Mouse (Mus musculus) small intestine, adult 2 months (tissue): ENCODE measurements around the gene Ptprq. TPM values are rescaled to one million over a fixed set of nuclear protein-coding genes. Genes with fewer than 3 reads are reported as not detected.

Experiments used
- H3K27ac ChIP-seq: fragments of 200-500 bp; 2 replicates; pipeline ENCODE4 v1.5.1; 2012; ENCODE audit warnings: low read depth, low read length, control low read depth, inconsistent platforms; ENCODE audit not compliant: insufficient read depth
- H3K27me3 ChIP-seq: fragments of 200-500 bp; 2 replicates; pipeline ENCODE4 v1.6.1; 2012; ENCODE audit warnings: mild to moderate bottlenecking, moderate library complexity, low read length, inconsistent platforms; ENCODE audit not compliant: control insufficient read depth, insufficient read depth
- H3K36me3 ChIP-seq: fragments of 200-500 bp; 2 replicates; pipeline ENCODE4 v1.6.1; 2012; ENCODE audit warnings: mild to moderate bottlenecking, low read length, control low read depth, inconsistent platforms; ENCODE audit not compliant: control insufficient read depth, insufficient read depth
- H3K4me1 ChIP-seq: fragments of 200-500 bp; 2 replicates; pipeline ENCODE4 v1.6.1; 2012; ENCODE audit warnings: low read length, inconsistent platforms, mixed read lengths; ENCODE audit not compliant: control insufficient read depth, insufficient read depth, insufficient read length
- H3K4me3 ChIP-seq: fragments of 200-500 bp; 2 replicates; pipeline ENCODE4 v1.5.1; 2012; ENCODE audit warnings: low read depth, mild to moderate bottlenecking, control low read depth, inconsistent platforms, low read length, moderate library complexity
- CTCF ChIP-seq: fragments of 200-500 bp; IDR thresholded peaks from 2 replicates; pipeline ENCODE4 v1.5.1; 2012; ENCODE audit warnings: low read depth, mild to moderate bottlenecking, control low read depth, inconsistent platforms, low read length, moderate library complexity, mixed read lengths; ENCODE audit not compliant: insufficient replicate concordance, insufficient read length; ENCODE audit errors: extremely low read depth
- POLR2A ChIP-seq: fragments of 200-500 bp; IDR thresholded peaks from 2 replicates; pipeline ENCODE4 v1.6.1; 2012; ENCODE audit warnings: low read depth, mild to moderate bottlenecking, control low read depth, inconsistent platforms, low read length, moderate library complexity
- WGBS: fragments of 180-500 bp; shearing (Covaris S2); methylation state at CpG from one replicate; pipeline ENCODE4 v1.1.7; 2018; 5-methylcytosine and 5-hydroxymethylcytosine counted together
- polyA plus RNA-seq: library from polyadenylated mRNA; depleted of rRNA; stranded (reverse); fragments of >200 nt; gene quantifications from 2 replicates; pipeline ENCODE4 v1.2.3, GENCODE M21; 2012

Ptprq gene
- polyA plus RNA-seq, 1 experiment, result not detected

DNA sequence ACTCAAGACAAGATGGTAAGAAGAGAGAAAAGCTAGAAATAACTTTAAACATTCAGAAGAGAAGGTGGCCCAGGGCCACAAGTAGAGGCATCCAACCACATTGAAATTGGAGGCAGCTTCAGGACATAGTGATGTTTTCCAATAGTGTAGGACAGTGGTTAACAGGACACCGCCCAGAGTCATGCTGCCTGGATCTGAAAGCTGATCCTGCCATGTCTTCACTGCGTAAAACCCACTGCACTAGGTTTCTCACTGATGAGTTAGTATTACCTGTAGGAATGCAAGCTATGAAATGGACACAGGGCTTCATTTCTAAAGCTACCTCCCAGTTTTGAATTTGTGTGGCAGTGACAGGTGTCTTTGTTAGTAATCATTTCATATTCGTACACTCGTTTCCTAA, 151.6 kb downstream of the Ptprq start:
- no peak overlapping the region for H3K27ac ChIP-seq
- H3K27me3 ChIP-seq, result no peaks in the 10 kb centered on the region
- WGBS, result 90% methylated on average over 4 of the region's 4 CpGs
- H3K4me1 ChIP-seq, result no peaks in the 10 kb centered on the region
- H3K36me3 ChIP-seq, result no peaks in the 10 kb centered on the region
- H3K4me3 ChIP-seq, result no peak overlapping the region
- no peak for TF ChIP-seq CTCF
- TF ChIP-seq POLR2A, result no peak

GRCm38 (mm10) chr10:107562875-107563274, 157.0 kb downstream of the Ptprq start:
- WGBS, result 37% methylated on average over 13 of the region's 13 CpGs
- H3K4me3 ChIP-seq, result no peak overlapping the region
- no peaks in the 10 kb centered on the region for H3K27me3 ChIP-seq
- no peaks in the 10 kb centered on the region for H3K4me1 ChIP-seq
- no peaks in the 10 kb centered on the region for H3K36me3 ChIP-seq
- no peak overlapping the region for H3K27ac ChIP-seq
- TF ChIP-seq POLR2A (no peak), CTCF (no peak)

- no peaks in the 10 kb centered on the region for H3K36me3 ChIP-seq
- no peak overlapping the region for H3K4me3 ChIP-seq
- no peak overlapping the region for H3K27ac ChIP-seq
- H3K27me3 ChIP-seq, result no peaks in the 10 kb centered on the region
- H3K4me1 ChIP-seq, result no peaks in the 10 kb centered on the region
- TF ChIP-seq CTCF, result no peak
- TF ChIP-seq POLR2A, result no peak
Observed at GRCm38 (mm10) chr10:107560881-107561280, 159.0 kb downstream of the Ptprq start.

GRCm38 (mm10) chr10:107543026-107543425, 176.8 kb downstream of the Ptprq start:
- WGBS, result 58% methylated on average over 1 of the region's 1 CpGs
- Histone ChIP-seq H3K4me3 (no peak overlapping the region), H3K27ac (no peak overlapping the region), H3K27me3 (no peaks in the 10 kb centered on the region), H3K4me1 (no peaks in the 10 kb centered on the region), H3K36me3 (no peaks in the 10 kb centered on the region)
- no peak for TF ChIP-seq CTCF
- no peak for TF ChIP-seq POLR2A

DNA sequence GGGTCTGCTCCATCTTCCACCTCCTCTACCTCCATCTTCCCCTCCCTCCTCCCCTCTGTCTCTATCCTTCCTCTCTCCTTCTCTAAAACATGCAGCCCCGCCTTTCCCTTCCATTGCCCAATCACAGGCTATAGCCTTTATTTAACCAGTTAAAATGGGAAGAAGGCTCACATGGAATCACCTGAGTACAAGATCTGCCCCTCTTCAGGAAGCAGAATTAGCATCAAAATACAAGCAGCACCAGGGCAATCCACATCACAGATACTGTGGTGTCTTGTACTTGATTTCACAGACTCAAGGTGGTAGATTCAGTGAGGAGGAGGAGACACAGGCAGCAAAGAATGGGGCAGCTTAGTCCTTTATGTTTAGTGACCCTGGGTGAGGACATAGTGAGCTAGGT, 191.1 kb downstream of the Ptprq start:
- WGBS, result 80% methylated on average over 1 of the region's 1 CpGs
- Histone ChIP-seq H3K36me3 (no peaks in the 10 kb centered on the region), H3K4me3 (no peak overlapping the region), H3K27ac (no peak overlapping the region), H3K4me1 (no peaks in the 10 kb centered on the region), H3K27me3 (no peaks in the 10 kb centered on the region)
- TF ChIP-seq CTCF (no peak), POLR2A (no peak)

- 75% methylated on average over 5 of the region's 5 CpGs for WGBS
- Histone ChIP-seq H3K4me3 (no peak overlapping the region), H3K36me3 (no peaks in the 10 kb centered on the region), H3K4me1 (no peaks in the 10 kb centered on the region), H3K27me3 (no peaks in the 10 kb centered on the region), H3K27ac (no peak overlapping the region)
- TF ChIP-seq CTCF (no peak), POLR2A (no peak)
Observed at GRCm38 (mm10) chr10:107519216-107519615, 200.6 kb downstream of the Ptprq start.

DNA sequence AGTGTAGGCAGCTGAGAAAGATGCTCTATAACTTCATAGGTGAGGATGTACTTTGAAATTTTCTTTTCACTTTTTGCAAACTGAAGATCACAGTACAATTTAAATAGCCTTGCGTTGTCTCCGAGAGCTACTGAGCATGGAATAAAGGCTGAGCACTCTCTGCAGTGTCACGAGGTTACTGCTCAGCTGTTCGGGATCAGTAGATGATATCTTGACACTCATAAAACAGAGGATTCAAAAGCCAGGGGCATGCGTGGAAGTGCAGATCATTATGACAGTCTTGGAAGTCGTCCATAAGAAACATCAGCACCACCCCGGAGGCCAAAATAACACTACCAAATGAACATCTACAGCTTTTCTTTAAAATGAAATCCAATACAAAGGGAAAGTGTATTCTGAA, 203.2 kb downstream of the Ptprq start:
- no peaks in the 10 kb centered on the region for H3K4me1 ChIP-seq
- no peak overlapping the region for H3K4me3 ChIP-seq
- H3K36me3 ChIP-seq, result no peaks in the 10 kb centered on the region
- TF ChIP-seq POLR2A (no peak), CTCF (no peak)
- WGBS, result 53% methylated on average over 7 of the region's 7 CpGs
- no peaks in the 10 kb centered on the region for H3K27me3 ChIP-seq
- no peak overlapping the region for H3K27ac ChIP-seq

GRCm38 (mm10) chr10:107514735-107515134, 205.1 kb downstream of the Ptprq start:
- no peaks in the 10 kb centered on the region for H3K27me3 ChIP-seq
- TF ChIP-seq POLR2A (no peak), CTCF (no peak)
- H3K36me3 ChIP-seq, result no peaks in the 10 kb centered on the region
- WGBS, result 37% methylated on average over 7 of the region's 7 CpGs
- H3K4me1 ChIP-seq, result no peaks in the 10 kb centered on the region
- no peak overlapping the region for H3K4me3 ChIP-seq
- no peak overlapping the region for H3K27ac ChIP-seq
